ENCODE assay signal across 8 mouse cellular contexts in genomic region chr15:79322281-79322990, GRCm38 (mm10). TPM values are rescaled to one million over a fixed set of nuclear protein-coding genes. Genes with fewer than 3 reads are reported as not detected.
DNase-seq lines count a peak whose midpoint lies in the region; ATAC-seq and TF ChIP-seq lines count a peak whose summit lies in the region.
"Had no signal": no experiment of that assay in that cellular context is flagged by ENCODE, and none has a peak within 500 bp of the region (broad histone marks: within the 10 kb centered on the region; RNA-seq: fewer than 3 reads in every experiment).

No protein-coding gene starts in this region.

- H3K27ac ChIP-seq in bone marrow macrophage, adult 2 months (ENCODE audit: insufficient read depth, low read depth, low read length), result peak overlapping the region; percentile 65
- peak overlapping the region; percentile 36 for H3K27ac ChIP-seq in liver, embryonic 11.5 days (ENCODE audit: low read depth, low read length)

- H3K27me3 ChIP-seq in liver, embryonic 11.5 days (replicated peaks; ENCODE audit: control insufficient read depth, insufficient read depth, low read length), result no peaks in the 10 kb centered on the region
- H3K27me3 ChIP-seq: hindbrain, embryonic 13.5 days had no signal

- peak overlapping the region; percentile 35 for H3K4me2 ChIP-seq in liver, embryonic 11.5 days
- H3K4me2 ChIP-seq: hindbrain, embryonic 13.5 days had no signal

- no peak overlapping the region for H3K9ac ChIP-seq in liver, embryonic 11.5 days (ENCODE audit: low read depth, low read length)
- H3K9ac ChIP-seq: hindbrain, embryonic 13.5 days had no signal

- H3K4me3 ChIP-seq in bone marrow macrophage, adult 2 months (ENCODE audit: insufficient read depth, low read length), result no peak overlapping the region
- no peak overlapping the region for H3K4me3 ChIP-seq in liver, embryonic 11.5 days (ENCODE audit: low read depth, low read length)
- H3K4me3 ChIP-seq: hindbrain, embryonic 13.5 days had no signal

- peaks cover 49% of the 10 kb centered on the region for H3K4me1 ChIP-seq in bone marrow macrophage, adult 2 months (ENCODE audit: control insufficient read depth, insufficient read depth, low read length)
- H3K4me1 ChIP-seq in liver, embryonic 11.5 days (replicated peaks; ENCODE audit: control insufficient read depth, insufficient read depth, low read length), result peaks cover 56% of the 10 kb centered on the region

- ATAC-seq in liver, embryonic 11.5 days (replicated peaks; ENCODE audit: low FRiP score), result peak; percentile 3; the same call in 1 of the 2 replicates

- no peak for TF ChIP-seq CTCF in bone marrow macrophage, adult 2 months (IDR thresholded peaks at IDR 0.05; ENCODE audit: low read depth, low read length)

- 53% methylated on average over 11 of the region's 11 CpGs for WGBS in liver, embryonic 11.5 days

- TF ChIP-seq POLR2A in bone marrow macrophage, adult 2 months (IDR thresholded peaks at IDR 0.05; ENCODE audit: borderline replicate concordance, low read depth, low read length), result no peak

- no peaks in the 10 kb centered on the region for H3K9me3 ChIP-seq in liver, embryonic 11.5 days (ENCODE audit: control insufficient read depth, low read length)
- H3K9me3 ChIP-seq: hindbrain, embryonic 13.5 days had no signal

- peaks cover 4% of the 10 kb centered on the region; the same call in 1 of the 2 replicates for H3K36me3 ChIP-seq in liver, embryonic 11.5 days (ENCODE audit: control insufficient read depth, insufficient read depth, low read length)

- peak; percentile 30 to 31 for DNase-seq in lung, adult 18-20 months
- DNase-seq in lung, postnatal 10 days, result no peak
- DNase-seq in liver, embryonic 11.5 days (ENCODE audit: low spot score), result no peak
- DNase-seq in thymus, postnatal 0 days (ENCODE audit: low spot score), result peak; percentile 88
- no peak for DNase-seq in layer of hippocampus, adult 9-10 months (ENCODE audit: low spot score)
- DNase-seq in right cerebral cortex, postnatal 36 days (ENCODE audit: low spot score in 2 of 2), result no peak

RNA-seq across cellular contexts. Expression of gene Pla2g6, which starts 5.8 kb away (rescaled TPM):
- 4.5 and 5.5 TPM in 2 replicates for polyA plus RNA-seq in bone marrow macrophage, adult 2 months (2012; ENCODE audit: insufficient read depth, insufficient read length, missing spikeins)
- polyA plus RNA-seq in liver, embryonic 11.5 days (2014; fragmentation: Nextera tagmentation; extraction: Ambion mirVana), result 27.7 and 28.1 TPM in 2 replicates
- 12.8 and 15.2 TPM in 2 replicates for polyA plus RNA-seq in thymus, postnatal 0 days (2015; fragmentation: Nextera tagmentation; extraction: Ambion mirVana)

RNA-seq across cellular contexts. Expression of gene Maff, which starts 24.0 kb away (rescaled TPM):
- 0.90 and 1.5 TPM in 2 replicates for polyA plus RNA-seq in bone marrow macrophage, adult 2 months (2012; ENCODE audit: insufficient read depth, insufficient read length, missing spikeins)
- 3.1 and 3.5 TPM in 2 replicates for polyA plus RNA-seq in liver, embryonic 11.5 days (2014; fragmentation: Nextera tagmentation; extraction: Ambion mirVana)
- 7.2 and 8.7 TPM in 2 replicates for polyA plus RNA-seq in thymus, postnatal 0 days (2015; fragmentation: Nextera tagmentation; extraction: Ambion mirVana)

RNA-seq across cellular contexts. Expression of gene Baiap2l2, which starts 37.1 kb away (rescaled TPM):
- polyA plus RNA-seq in bone marrow macrophage, adult 2 months (2012; ENCODE audit: insufficient read depth, insufficient read length, missing spikeins), result not detected in 2 replicates
- polyA plus RNA-seq in liver, embryonic 11.5 days (2014; fragmentation: Nextera tagmentation; extraction: Ambion mirVana), result 2.9 and 4.6 TPM in 2 replicates
- polyA plus RNA-seq in thymus, postnatal 0 days (2015; fragmentation: Nextera tagmentation; extraction: Ambion mirVana), result 0.81 and 0.90 TPM in 2 replicates

Comparison
In these comparisons a context has a peak if more than half of its experiments do, and no peak if none do; other contexts are left out.
1. DNase-seq: peak in lung, adult 18-20 months (2 of 2) and thymus, postnatal 0 days (single experiment); none in lung, postnatal 10 days (single experiment), liver, embryonic 11.5 days (single experiment), layer of hippocampus, adult 9-10 months (single experiment) and right cerebral cortex, postnatal 36 days (0 of 2).